Mouse (Mus musculus): ENCODE measurements around the gene Hipk2.
"Not testable (repeated sequence)": the region's sequence is repeated elsewhere in the genome, so short reads cannot be mapped to it uniquely, and the experiment has no call there.

GRCm38 (mm10) chr6:38670488-38670887, 205.5 kb downstream of the Hipk2 start:
- TF ChIP-seq CTCF (conservative IDR thresholded peaks at IDR 0.05; ENCODE audit: low read length); NANOG (IDR thresholded peaks at IDR 0.05; ENCODE audit: borderline replicate concordance, low read length); POU5F1 (IDR thresholded peaks at IDR 0.05; ENCODE audit: borderline replicate concordance, low read length): not testable (repeated sequence)
